Mouse (Mus musculus) neural tube, embryonic 12.5 days (tissue): Measurements from ENCODE around the gene Acap3. TPM values are rescaled to one million over a fixed set of nuclear protein-coding genes. Genes with fewer than 3 reads are reported as not detected.

Experiments
- ATAC-seq: fragments of 200-750 bp; cut with Nextera tagmentation; 2 replicates; pipeline ENCODE4 v1.8.0; 2017; ENCODE audit warnings: low read depth, mild to moderate bottlenecking, moderate TSS enrichment, moderate library complexity; ENCODE audit not compliant: low FRiP score
- H3K27ac ChIP-seq: fragments of 300-500 bp; sonication (generic); 2 replicates; pipeline ENCODE4 v1.5.1; 2016
- H3K27me3 ChIP-seq: fragments of 300-500 bp; sonication (generic); replicated peaks from 2 replicates; pipeline ENCODE4 v1.6.1; 2016; ENCODE audit warnings: mild to moderate bottlenecking
- H3K36me3 ChIP-seq: fragments of 300-500 bp; sonication (generic); 2 replicates; pipeline ENCODE4 v1.6.1; 2016; ENCODE audit warnings: mild to moderate bottlenecking
- H3K4me1 ChIP-seq: fragments of 300-500 bp; sonication (generic); 2 replicates; pipeline ENCODE4 v1.6.1; 2016
- H3K4me2 ChIP-seq: fragments of 300-500 bp; sonication (generic); replicated peaks from 2 replicates; pipeline ENCODE4 v1.6.1; 2016; ENCODE audit warnings: mild to moderate bottlenecking
- H3K4me3 ChIP-seq: fragments of 300-500 bp; sonication (generic); 2 replicates; pipeline ENCODE4 v1.5.1; 2016
- H3K9ac ChIP-seq: fragments of 300-500 bp; sonication (generic); 2 replicates; pipeline ENCODE4 v1.6.1; 2016; ENCODE audit warnings: mild to moderate bottlenecking
- H3K9me3 ChIP-seq: fragments of 300-500 bp; sonication (generic); 2 replicates; pipeline ENCODE4 v1.6.1; 2016; ENCODE audit warnings: mild to moderate bottlenecking
- WGBS: fragments of 180-500 bp; shearing (Covaris S2); methylation state at CpG from one replicate; pipeline ENCODE4 v1.1.7; 2016; 5-methylcytosine and 5-hydroxymethylcytosine counted together
- polyA plus RNA-seq: library from polyadenylated mRNA; unstranded; fragments of >200 nt; fragmentation: Nextera tagmentation; extraction: Ambion mirVana; gene quantifications from 2 replicates; pipeline ENCODE4 v1.2.1, GENCODE M21; 2016

Gene Acap3
- 65.5 and 68.0 TPM in 2 replicates for polyA plus RNA-seq

GRCm38 (mm10) chr4:155891551-155892001 lies at the start of gene Acap3, which contains the start of gene Pusl1:
Gene Acap3 (plus strand): TSS chr4:155891822.
Gene Pusl1 (minus strand): TSS chr4:155891781.
- H3K4me1 ChIP-seq: peaks cover 40% of the 10 kb centered on the region
- WGBS: under 1% methylated on average over 52 of the region's 52 CpGs
- H3K27me3 ChIP-seq: no peaks in the 10 kb centered on the region
- H3K4me2 ChIP-seq: peak within 1 kb of the TSS; percentile 99
- H3K4me3 ChIP-seq: peak within 1 kb of the TSS; percentile 92
- no peaks in the 10 kb centered on the region for H3K9me3 ChIP-seq
- ATAC-seq: peak; percentile 83
- peak within 1 kb of the TSS; percentile 91 for H3K9ac ChIP-seq
- H3K27ac ChIP-seq: peak within 1 kb of the TSS; percentile 97
- peaks cover 39% of the 10 kb centered on the region for H3K36me3 ChIP-seq

GRCm38 (mm10) chr4:155843231-155843630 lies 48.4 kb upstream of the Acap3 start:
- Histone ChIP-seq H3K36me3 (no peaks in the 10 kb centered on the region), H3K27ac (no peak overlapping the region), H3K4me2 (no peak overlapping the region), H3K4me3 (no peak overlapping the region), H3K27me3 (peaks cover 13% of the 10 kb centered on the region), H3K4me1 (peaks cover 33% of the 10 kb centered on the region), H3K9me3 (no peaks in the 10 kb centered on the region), H3K9ac (no peak overlapping the region)
- 90% methylated on average over 5 of the region's 5 CpGs for WGBS
- no peak for ATAC-seq

- Histone ChIP-seq H3K4me2 (peak within 1 kb of the TSS; percentile 88), H3K9me3 (no peaks in the 10 kb centered on the region), H3K36me3 (no peaks in the 10 kb centered on the region), H3K27me3 (peaks cover under 1% of the 10 kb centered on the region; the same call in 1 of the 2 replicates), H3K27ac (peak within 1 kb of the TSS; percentile 20; the same call in 1 of the 2 replicates), H3K9ac (peak within 1 kb of the TSS; percentile 80), H3K4me1 (peaks cover 27% of the 10 kb centered on the region), H3K4me3 (peak within 1 kb of the TSS; percentile 84)
- WGBS: 3% methylated on average over 65 of the region's 65 CpGs
- peak; percentile 91 for ATAC-seq
Measured at GRCm38 (mm10) chr4:155846871-155847578, 44.6 kb upstream of the Acap3 start, which contains the start of gene Dvl1. Gene Dvl1 (plus strand): TSS chr4:155847402.

GRCm38 (mm10) chr4:155847591-155848352 lies 43.9 kb upstream of the Acap3 start:
- Histone ChIP-seq H3K9me3 (no peaks in the 10 kb centered on the region), H3K4me2 (peak overlapping the region; percentile 88), H3K4me1 (peaks cover 27% of the 10 kb centered on the region), H3K27me3 (no peaks in the 10 kb centered on the region), H3K36me3 (no peaks in the 10 kb centered on the region), H3K9ac (peak overlapping the region; percentile 80), H3K27ac (0 out of 2 replicates have a peak overlapping the region, but pooled peaks have one; percentile 20), H3K4me3 (peak overlapping the region; percentile 84)
- ATAC-seq: peak; percentile 56
- WGBS: 2% methylated on average over 69 of the region's 69 CpGs

GRCm38 (mm10) chr4:155848434-155849095 lies 43.1 kb upstream of the Acap3 start:
- no peaks in the 10 kb centered on the region for H3K27me3 ChIP-seq
- H3K4me1 ChIP-seq: peaks cover 27% of the 10 kb centered on the region
- no peaks in the 10 kb centered on the region for H3K9me3 ChIP-seq
- peak overlapping the region; percentile 84 for H3K4me3 ChIP-seq
- 67% methylated on average over 7 of the region's 7 CpGs for WGBS
- peaks cover 5% of the 10 kb centered on the region for H3K36me3 ChIP-seq
- no peak overlapping the region for H3K27ac ChIP-seq
- peak overlapping the region; percentile 88 for H3K4me2 ChIP-seq
- ATAC-seq: no peak
- H3K9ac ChIP-seq: peak overlapping the region; percentile 80

- Histone ChIP-seq H3K27ac (no peak overlapping the region), H3K9me3 (no peaks in the 10 kb centered on the region), H3K4me2 (peak overlapping the region; percentile 88; the same call in 1 of the 2 replicates), H3K9ac (no peak overlapping the region), H3K36me3 (peaks cover 13% of the 10 kb centered on the region), H3K4me3 (no peak overlapping the region), H3K27me3 (no peaks in the 10 kb centered on the region), H3K4me1 (peaks cover 27% of the 10 kb centered on the region)
- ATAC-seq: no peak
- WGBS: 88% methylated on average over 2 of the region's 2 CpGs
Measured at GRCm38 (mm10) chr4:155849391-155849790, 42.2 kb upstream of the Acap3 start.

GRCm38 (mm10) chr4:155849792-155850451 lies 41.7 kb upstream of the Acap3 start:
- Histone ChIP-seq H3K4me1 (peaks cover 27% of the 10 kb centered on the region), H3K36me3 (peaks cover 18% of the 10 kb centered on the region), H3K27ac (no peak overlapping the region), H3K4me2 (peak overlapping the region; percentile 88; the same call in 1 of the 2 replicates), H3K27me3 (no peaks in the 10 kb centered on the region), H3K9me3 (no peaks in the 10 kb centered on the region), H3K4me3 (no peak overlapping the region), H3K9ac (no peak overlapping the region)
- ATAC-seq: no peak
- 94% methylated on average over 3 of the region's 3 CpGs for WGBS

GRCm38 (mm10) chr4:155851368-155851767 lies 40.3 kb upstream of the Acap3 start:
- ATAC-seq: no peak
- H3K9me3 ChIP-seq: no peaks in the 10 kb centered on the region
- no peak overlapping the region for H3K4me3 ChIP-seq
- WGBS: 84% methylated on average over 3 of the region's 3 CpGs
- peaks cover 26% of the 10 kb centered on the region for H3K4me1 ChIP-seq
- no peak overlapping the region for H3K4me2 ChIP-seq
- no peak overlapping the region for H3K27ac ChIP-seq
- peaks cover 33% of the 10 kb centered on the region for H3K36me3 ChIP-seq
- H3K27me3 ChIP-seq: no peaks in the 10 kb centered on the region
- no peak overlapping the region for H3K9ac ChIP-seq

GRCm38 (mm10) chr4:155851951-155852411 lies 39.6 kb upstream of the Acap3 start:
- no peak for ATAC-seq
- H3K9ac ChIP-seq: no peak overlapping the region
- peaks cover 39% of the 10 kb centered on the region for H3K36me3 ChIP-seq
- 86% methylated on average over 2 of the region's 2 CpGs for WGBS
- H3K4me1 ChIP-seq: peaks cover 20% of the 10 kb centered on the region
- H3K27ac ChIP-seq: no peak overlapping the region
- H3K27me3 ChIP-seq: no peaks in the 10 kb centered on the region
- H3K4me3 ChIP-seq: no peak overlapping the region
- H3K9me3 ChIP-seq: no peaks in the 10 kb centered on the region
- H3K4me2 ChIP-seq: no peak overlapping the region

GRCm38 (mm10) chr4:155853421-155853820 lies 38.2 kb upstream of the Acap3 start:
- H3K27ac ChIP-seq: no peak overlapping the region
- H3K27me3 ChIP-seq: no peaks in the 10 kb centered on the region
- H3K4me3 ChIP-seq: no peak overlapping the region
- ATAC-seq: no peak
- H3K4me2 ChIP-seq: no peak overlapping the region
- H3K4me1 ChIP-seq: peaks cover 13% of the 10 kb centered on the region
- WGBS: 92% methylated on average over 9 of the region's 9 CpGs
- H3K36me3 ChIP-seq: peaks cover 53% of the 10 kb centered on the region
- H3K9me3 ChIP-seq: no peaks in the 10 kb centered on the region
- H3K9ac ChIP-seq: no peak overlapping the region

- ATAC-seq: no peak
- H3K4me2 ChIP-seq: no peak overlapping the region
Measured at GRCm38 (mm10) chr4:155854991-155855390, 36.6 kb upstream of the Acap3 start.

More at GRCm38 (mm10) chr4:155854991-155855390, 36.6 kb upstream of the Acap3 start:
- H3K9ac ChIP-seq: no peak overlapping the region
- no peaks in the 10 kb centered on the region for H3K9me3 ChIP-seq
- peaks cover 68% of the 10 kb centered on the region for H3K36me3 ChIP-seq
- H3K27me3 ChIP-seq: no peaks in the 10 kb centered on the region
- H3K4me3 ChIP-seq: no peak overlapping the region
- no peaks in the 10 kb centered on the region for H3K4me1 ChIP-seq
- WGBS: 94% methylated on average over 12 of the region's 12 CpGs
- H3K27ac ChIP-seq: no peak overlapping the region
